Mouse (Mus musculus): ENCODE results near the gene Ak5.

- TF ChIP-seq EP300 (optimal IDR thresholded peaks at IDR 0.05) (no peak), CTCF (IDR thresholded peaks at IDR 0.05; ENCODE audit: low read depth) (no peak)
Measured at GRCm38 (mm10) chr3:152561708-152562107, 106.5 kb downstream of the Ak5 start.

Data from stomach, postnatal 0 days (tissue).